Mouse (Mus musculus) hindbrain, embryonic 10.5 days (tissue): ENCODE data around the gene Tenm1. TPM values are rescaled to one million over a fixed set of nuclear protein-coding genes. Genes with fewer than 3 reads are reported as not detected.
A peak's percentile ranks its signal among the peaks of the same experiment; 100 is the strongest.

Source experiments
- DNase-seq: peaks from one replicate; pipeline ENCODE4 v3.0.0-alpha.2; 2017; ENCODE audit warnings: low spot score
- H3K27ac ChIP-seq: fragments of 300-500 bp; sonication (generic); 2 replicates; pipeline ENCODE4 v1.5.1; 2016; ENCODE audit warnings: mild to moderate bottlenecking, moderate library complexity
- H3K27me3 ChIP-seq: fragments of 300-500 bp; sonication (generic); 2 replicates; pipeline ENCODE4 v1.6.1; 2016; ENCODE audit warnings: mild to moderate bottlenecking; ENCODE audit not compliant: poor library complexity, insufficient read depth, severe bottlenecking
- H3K36me3 ChIP-seq: fragments of 300-500 bp; sonication (generic); 2 replicates; pipeline ENCODE4 v1.6.1; 2016; ENCODE audit warnings: mild to moderate bottlenecking, moderate library complexity
- H3K4me1 ChIP-seq: fragments of 300-500 bp; sonication (generic); replicated peaks from 2 replicates; pipeline ENCODE4 v1.6.1; 2016; ENCODE audit warnings: mild to moderate bottlenecking
- H3K4me3 ChIP-seq: fragments of 300-500 bp; sonication (generic); 2 replicates; pipeline ENCODE4 v1.5.1; 2016; ENCODE audit warnings: mild to moderate bottlenecking, moderate library complexity
- H3K9me3 ChIP-seq: fragments of 300-500 bp; sonication (generic); 2 replicates; pipeline ENCODE4 v1.6.1; 2016; ENCODE audit warnings: mild to moderate bottlenecking, moderate library complexity
- WGBS: fragments of 180-500 bp; shearing (Covaris S2); methylation state at CpG from one replicate; pipeline ENCODE4 v1.1.7; 2016; 5-methylcytosine and 5-hydroxymethylcytosine counted together
- polyA plus RNA-seq: library from polyadenylated mRNA; unstranded; fragments of >200 nt; fragmentation: Nextera tagmentation; extraction: Ambion mirVana; gene quantifications from 2 replicates; pipeline ENCODE4 v1.2.1, GENCODE M21; 2016

Tenm1 gene
- polyA plus RNA-seq, 1 experiment from 2014 or later, result 0.94 TPM

DNA sequence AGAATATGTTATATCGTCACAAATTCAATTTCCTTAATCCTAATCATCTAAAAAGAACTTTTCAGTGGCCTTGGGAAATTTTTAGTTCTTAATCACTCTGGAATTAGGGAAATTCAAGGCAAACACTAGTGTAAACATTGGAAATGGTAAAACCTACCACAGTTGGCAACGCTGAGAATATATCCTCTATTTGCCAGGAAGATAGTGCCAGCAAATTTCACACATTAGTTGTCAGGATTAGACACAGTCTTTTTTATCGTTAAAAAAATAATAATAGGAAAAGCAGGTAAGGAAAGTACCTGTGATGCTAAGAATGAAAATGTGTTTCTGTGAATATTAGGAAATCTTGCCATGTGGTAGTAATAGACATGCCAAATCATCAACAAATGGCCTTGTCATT lies 223.9 kb downstream of the Tenm1 start:
- H3K36me3 ChIP-seq, result no peaks in the 10 kb centered on the region
- WGBS, result 91% methylated on average over 3 of the region's 3 CpGs
- no peaks in the 10 kb centered on the region for H3K4me1 ChIP-seq
- DNase-seq, result no peak
- H3K4me3 ChIP-seq, result no peak overlapping the region
- no peaks in the 10 kb centered on the region for H3K27me3 ChIP-seq
- no peaks in the 10 kb centered on the region for H3K9me3 ChIP-seq
- no peak overlapping the region for H3K27ac ChIP-seq

- Histone ChIP-seq H3K4me1 (no peaks in the 10 kb centered on the region), H3K27me3 (no peaks in the 10 kb centered on the region), H3K4me3 (no peak overlapping the region), H3K36me3 (no peaks in the 10 kb centered on the region), H3K9me3 (no peaks in the 10 kb centered on the region), H3K27ac (no peak overlapping the region)
- no peak for DNase-seq
- WGBS, result 83% methylated on average over 5 of the region's 5 CpGs
Observed at GRCm38 (mm10) chrX:43202249-43202783, 226.6 kb downstream of the Tenm1 start.

- Histone ChIP-seq H3K36me3 (no peaks in the 10 kb centered on the region), H3K4me3 (no peak overlapping the region)
- WGBS, result 80% methylated on average over 1 of the region's 1 CpGs
Observed at GRCm38 (mm10) chrX:43182975-43183374, 246.0 kb downstream of the Tenm1 start.

DNA sequence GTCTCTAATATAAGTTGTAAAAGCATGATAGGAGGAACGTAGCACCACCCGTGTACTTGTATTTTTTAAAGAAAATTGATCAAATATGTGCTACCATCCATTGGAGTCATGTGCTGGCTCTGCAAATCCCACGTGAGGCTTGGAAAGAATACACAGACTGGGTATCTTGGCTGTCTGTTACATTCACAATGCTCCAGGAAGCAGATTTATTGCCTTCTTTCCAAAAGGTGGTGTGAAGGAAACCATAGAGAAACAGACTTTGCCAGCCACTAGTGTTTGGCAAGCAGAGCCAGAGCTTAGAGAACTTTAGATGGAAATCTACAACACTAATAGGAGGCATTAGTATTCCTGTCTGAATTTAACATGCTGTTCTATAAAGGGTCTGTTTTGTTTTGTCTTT lies 277.4 kb downstream of the Tenm1 start:
- H3K36me3 ChIP-seq, result no peaks in the 10 kb centered on the region
- 86% methylated on average over 3 of the region's 3 CpGs for WGBS
- H3K9me3 ChIP-seq, result no peaks in the 10 kb centered on the region
- H3K27me3 ChIP-seq, result no peaks in the 10 kb centered on the region
- no peaks in the 10 kb centered on the region for H3K4me1 ChIP-seq
- H3K4me3 ChIP-seq, result no peak overlapping the region
- no peak overlapping the region for H3K27ac ChIP-seq
- DNase-seq, result no peak

More at GRCm38 (mm10) chrX:43182975-43183374, 246.0 kb downstream of the Tenm1 start:
- Histone ChIP-seq H3K27ac (no peak overlapping the region), H3K27me3 (no peaks in the 10 kb centered on the region), H3K9me3 (no peaks in the 10 kb centered on the region), H3K4me1 (no peaks in the 10 kb centered on the region)
- no peak for DNase-seq

GRCm38 (mm10) chrX:43129696-43130095 lies 299.2 kb downstream of the Tenm1 start:
- Histone ChIP-seq H3K27me3 (no peaks in the 10 kb centered on the region), H3K9me3 (no peaks in the 10 kb centered on the region), H3K4me1 (no peaks in the 10 kb centered on the region), H3K4me3 (no peak overlapping the region), H3K27ac (no peak overlapping the region), H3K36me3 (no peaks in the 10 kb centered on the region)
- no peak for DNase-seq
- 78% methylated on average over 2 of the region's 2 CpGs for WGBS

DNA sequence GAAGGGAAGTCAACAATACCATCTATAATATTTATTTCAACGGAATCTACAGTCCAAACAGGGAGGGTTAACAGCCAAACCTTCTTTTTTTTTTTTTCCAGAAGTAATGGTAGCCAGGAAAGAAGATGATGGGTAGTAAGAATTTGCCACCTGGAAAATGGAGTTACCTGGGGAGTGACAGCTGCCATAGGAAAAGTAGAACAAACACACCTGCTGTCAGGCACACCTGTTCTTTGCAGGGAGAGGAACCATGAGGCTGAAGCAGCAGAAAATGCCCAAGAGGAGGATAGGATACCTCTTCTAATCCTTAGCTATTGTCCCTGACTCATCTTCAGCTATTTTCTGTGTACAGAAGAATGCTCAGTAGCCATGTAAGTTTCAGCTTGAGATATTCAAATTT lies 306.4 kb downstream of the Tenm1 start:
- H3K4me3 ChIP-seq, result no peak overlapping the region
- 91% methylated on average over 1 of the region's 1 CpGs for WGBS
- no peak for DNase-seq
- H3K4me1 ChIP-seq, result no peaks in the 10 kb centered on the region
- H3K36me3 ChIP-seq, result no peaks in the 10 kb centered on the region
- no peaks in the 10 kb centered on the region for H3K9me3 ChIP-seq
- H3K27ac ChIP-seq, result no peak overlapping the region
- no peaks in the 10 kb centered on the region for H3K27me3 ChIP-seq

- Histone ChIP-seq H3K9me3 (no peaks in the 10 kb centered on the region), H3K36me3 (no peaks in the 10 kb centered on the region), H3K27ac (no peak overlapping the region), H3K4me1 (no peaks in the 10 kb centered on the region), H3K4me3 (no peak overlapping the region), H3K27me3 (no peaks in the 10 kb centered on the region)
- DNase-seq, result no peak
- WGBS, result 85% methylated on average over 1 of the region's 1 CpGs
Observed at GRCm38 (mm10) chrX:43122001-43122400, 306.9 kb downstream of the Tenm1 start.

DNA sequence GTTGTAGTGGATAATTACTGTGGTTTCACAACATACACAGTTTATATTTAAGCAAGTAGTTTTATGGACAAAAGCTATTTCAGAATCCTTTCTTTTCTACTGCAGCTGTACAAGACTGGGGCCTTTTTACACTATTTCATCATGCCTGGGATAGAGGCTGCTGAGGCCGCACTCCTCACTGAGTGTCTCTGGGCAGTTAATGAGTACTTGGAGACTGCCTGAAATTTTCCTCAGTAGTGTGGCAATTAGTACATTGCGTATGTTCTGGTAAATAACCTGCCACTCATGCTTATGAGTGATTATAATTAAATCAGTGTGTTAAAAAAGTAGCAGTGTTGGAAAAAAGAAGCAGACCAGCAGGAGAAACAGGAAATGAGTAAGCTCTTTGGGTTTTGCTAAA lies 442.8 kb downstream of the Tenm1 start:
- 86% methylated on average over 2 of the region's 2 CpGs for WGBS
- no peak for DNase-seq
- H3K36me3 ChIP-seq, result no peaks in the 10 kb centered on the region
- H3K4me3 ChIP-seq, result no peak overlapping the region
- no peak overlapping the region for H3K27ac ChIP-seq
- H3K4me1 ChIP-seq, result no peaks in the 10 kb centered on the region
- no peaks in the 10 kb centered on the region for H3K27me3 ChIP-seq
- no peaks in the 10 kb centered on the region for H3K9me3 ChIP-seq

DNA sequence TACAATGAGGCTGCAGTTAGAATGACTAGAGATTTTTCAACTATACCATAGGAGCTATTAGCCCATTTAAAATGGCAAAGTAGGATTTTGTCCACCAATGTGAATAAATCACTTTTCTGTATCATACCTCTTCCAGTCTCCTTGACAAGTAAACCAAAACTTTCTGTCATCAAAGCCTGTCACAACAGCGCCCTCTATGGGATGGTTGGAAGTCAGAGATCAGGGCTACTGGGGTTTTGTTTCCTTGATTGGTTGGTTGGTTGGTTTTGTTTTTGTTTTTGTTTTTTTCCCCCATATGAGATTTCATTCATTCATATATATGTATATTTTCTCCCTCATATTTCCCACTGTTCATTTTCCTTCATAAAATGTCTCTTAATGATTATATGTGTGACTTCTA lies 455.4 kb downstream of the Tenm1 start:
- Histone ChIP-seq H3K9me3 (no peaks in the 10 kb centered on the region), H3K36me3 (no peaks in the 10 kb centered on the region), H3K27ac (no peak overlapping the region), H3K4me1 (no peaks in the 10 kb centered on the region), H3K4me3 (no peak overlapping the region), H3K27me3 (no peaks in the 10 kb centered on the region)
- 3% methylated on average over 1 of the region's 1 CpGs for WGBS
- peak; percentile 2 for DNase-seq

GRCm38 (mm10) chrX:42967611-42968010 lies 461.3 kb downstream of the Tenm1 start:
- Histone ChIP-seq H3K27ac (no peak overlapping the region), H3K9me3 (no peaks in the 10 kb centered on the region), H3K4me3 (no peak overlapping the region), H3K27me3 (no peaks in the 10 kb centered on the region), H3K4me1 (no peaks in the 10 kb centered on the region), H3K36me3 (no peaks in the 10 kb centered on the region)
- DNase-seq, result no peak
- WGBS, result 84% methylated on average over 5 of the region's 5 CpGs

GRCm38 (mm10) chrX:42861731-42862130 lies 567.2 kb downstream of the Tenm1 start:
- H3K4me3 ChIP-seq, result no peak overlapping the region
- no peaks in the 10 kb centered on the region for H3K9me3 ChIP-seq
- no peaks in the 10 kb centered on the region for H3K36me3 ChIP-seq
- no peak overlapping the region for H3K27ac ChIP-seq
- no peaks in the 10 kb centered on the region for H3K4me1 ChIP-seq
- H3K27me3 ChIP-seq, result no peaks in the 10 kb centered on the region
- DNase-seq, result no peak
- WGBS, result 90% methylated on average over 1 of the region's 1 CpGs

GRCm38 (mm10) chrX:42781566-42781965 lies 647.4 kb downstream of the Tenm1 start:
- no peak for DNase-seq
- H3K36me3 ChIP-seq, result no peaks in the 10 kb centered on the region
- WGBS, result 63% methylated on average over 4 of the region's 4 CpGs

DNA sequence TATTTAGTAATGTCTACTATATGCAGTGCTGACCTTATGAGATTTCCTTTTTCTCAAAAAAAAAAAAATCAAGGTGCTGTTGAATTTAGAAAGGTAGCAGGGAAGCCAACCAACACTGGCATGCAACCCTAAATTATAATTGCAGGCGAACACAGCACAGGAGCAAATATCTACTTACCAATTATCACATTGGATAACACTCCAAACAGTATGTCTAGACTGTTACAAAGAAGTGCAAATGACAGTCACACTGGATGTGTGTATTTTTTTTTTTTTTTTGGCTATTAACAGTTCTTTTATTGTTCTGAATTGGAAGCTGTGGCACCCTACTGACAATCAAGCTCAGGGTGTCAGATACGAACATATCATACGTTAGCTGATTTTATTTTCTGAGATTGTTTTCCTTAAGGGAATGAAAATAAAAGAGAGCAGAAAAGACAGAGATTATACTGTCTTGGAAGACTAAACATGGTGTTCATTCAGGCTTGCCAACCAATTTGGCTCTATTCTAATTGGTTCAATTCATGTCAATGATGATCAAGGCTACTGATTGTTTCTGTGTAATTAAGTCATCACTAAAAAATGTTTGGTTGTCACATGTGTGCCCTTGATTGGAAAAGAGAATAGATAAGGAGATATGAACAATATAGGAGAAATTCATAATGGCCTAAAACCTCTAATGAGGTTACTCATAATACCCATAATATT lies 710.7 kb downstream of the Tenm1 start:
- H3K36me3 ChIP-seq, result no peaks in the 10 kb centered on the region
- no peak overlapping the region for H3K27ac ChIP-seq
- DNase-seq, result no peak
- H3K4me1 ChIP-seq, result no peaks in the 10 kb centered on the region
- H3K9me3 ChIP-seq, result no peaks in the 10 kb centered on the region
- WGBS, result 83% methylated on average over 3 of the region's 3 CpGs
- H3K27me3 ChIP-seq, result no peaks in the 10 kb centered on the region
- H3K4me3 ChIP-seq, result no peak overlapping the region

More at GRCm38 (mm10) chrX:42781566-42781965, 647.4 kb downstream of the Tenm1 start:
- no peaks in the 10 kb centered on the region for H3K4me1 ChIP-seq
- H3K9me3 ChIP-seq, result no peaks in the 10 kb centered on the region
- H3K4me3 ChIP-seq, result no peak overlapping the region
- no peaks in the 10 kb centered on the region for H3K27me3 ChIP-seq
- no peak overlapping the region for H3K27ac ChIP-seq
